Mouse (Mus musculus): ENCODE data around the gene Atn1.

The Atn1 gene

DNA sequence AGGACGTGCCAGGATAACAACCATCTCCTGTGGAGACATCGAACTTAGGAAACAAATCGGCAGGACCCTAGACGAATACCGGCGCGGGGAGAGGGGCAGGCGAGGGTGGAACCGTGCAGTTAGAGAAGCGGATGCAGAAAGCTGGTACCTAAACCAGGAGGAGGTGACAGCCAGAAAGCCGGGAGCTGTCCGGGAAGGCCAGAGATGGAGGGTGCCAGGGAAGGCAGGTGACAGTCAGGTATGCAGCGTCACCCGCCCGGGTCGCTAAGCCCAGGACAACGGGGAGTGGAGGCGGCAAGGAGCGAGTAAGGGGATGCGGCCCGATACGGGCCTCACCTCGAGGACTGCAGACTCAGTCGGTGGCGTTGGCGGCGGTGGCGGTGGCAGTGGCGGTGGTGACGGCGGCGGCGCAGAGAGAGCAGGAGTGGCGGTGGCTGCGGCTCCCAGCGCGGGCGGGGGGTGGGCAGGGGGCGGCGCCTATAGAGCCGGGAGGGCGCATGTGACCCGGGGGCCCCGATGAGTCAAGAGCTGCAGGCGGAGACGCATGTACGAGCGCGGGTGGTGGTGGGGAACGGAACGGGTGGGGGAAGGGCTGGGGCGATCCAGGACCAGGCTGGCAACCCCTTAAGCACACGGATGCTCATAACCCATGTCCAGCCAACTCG lies 12.9 kb upstream of the Atn1 start, which contains the start of gene Eno2:
Gene Eno2, minus strand, starts transcription at position 573 of the 665 bp plus-strand sequence.
- DNase-seq (ENCODE audit: extremely low read depth, insufficient read length, low spot score) = peak; percentile 58

DNA sequence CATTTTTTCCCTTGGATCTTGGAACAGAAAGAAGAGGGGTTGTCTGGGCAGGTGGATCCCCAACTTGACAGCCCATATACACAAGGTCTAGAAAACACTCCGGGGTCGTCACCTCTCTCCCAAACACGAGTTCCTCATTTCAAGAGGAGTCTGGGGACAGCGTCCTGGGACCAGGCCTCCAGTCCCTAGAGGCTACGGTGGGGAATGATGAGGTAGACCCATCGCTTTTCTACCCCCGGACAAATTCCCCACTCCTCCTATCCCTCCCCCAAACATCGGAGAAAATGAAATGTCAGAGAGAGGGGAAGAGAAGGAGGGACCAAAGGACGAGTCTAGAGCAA lies 12.3 kb upstream of the Atn1 start:
- DNase-seq (ENCODE audit: extremely low read depth, insufficient read length, low spot score) = no peak

- no peak for DNase-seq (ENCODE audit: extremely low read depth, insufficient read length, low spot score)
Observed at GRCm38 (mm10) chr6:124767920-124768703, 11.8 kb upstream of the Atn1 start.

- DNase-seq (ENCODE audit: extremely low read depth, insufficient read length, low spot score) = no peak
Observed at GRCm38 (mm10) chr6:124767536-124767919, 11.2 kb upstream of the Atn1 start.

DNA sequence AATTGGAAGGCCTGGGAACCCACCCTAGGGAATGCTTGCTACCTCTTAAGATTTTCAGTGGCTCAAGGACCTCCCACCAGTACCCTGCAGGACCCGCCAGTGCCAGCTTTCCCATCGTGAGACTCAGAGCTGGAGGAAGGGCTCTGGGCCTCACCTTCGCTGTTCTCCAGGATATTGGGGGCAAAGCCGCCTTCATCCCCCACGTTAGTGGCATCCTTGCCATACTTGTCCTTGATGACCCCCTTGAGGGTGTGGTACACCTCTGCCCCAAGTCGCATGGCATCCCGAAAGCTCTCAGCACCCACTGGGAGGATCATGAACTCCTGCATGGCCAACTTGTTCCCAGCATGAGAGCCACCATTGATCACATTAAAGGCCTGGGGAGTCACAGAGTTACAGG lies 9.6 kb upstream of the Atn1 start:
- DNase-seq (ENCODE audit: extremely low read depth, insufficient read length, low spot score) = no peak

- peak; percentile 71 for DNase-seq (ENCODE audit: extremely low read depth, insufficient read length, low spot score)
Observed at GRCm38 (mm10) chr6:124759259-124759658, 2.9 kb upstream of the Atn1 start.

- no peak for DNase-seq (ENCODE audit: extremely low read depth, insufficient read length, low spot score)
Observed at GRCm38 (mm10) chr6:124758849-124759232, 2.5 kb upstream of the Atn1 start.

GRCm38 (mm10) chr6:124757909-124758848 lies 1.9 kb upstream of the Atn1 start:
- peak; percentile 75 for DNase-seq (ENCODE audit: extremely low read depth, insufficient read length, low spot score)

DNA sequence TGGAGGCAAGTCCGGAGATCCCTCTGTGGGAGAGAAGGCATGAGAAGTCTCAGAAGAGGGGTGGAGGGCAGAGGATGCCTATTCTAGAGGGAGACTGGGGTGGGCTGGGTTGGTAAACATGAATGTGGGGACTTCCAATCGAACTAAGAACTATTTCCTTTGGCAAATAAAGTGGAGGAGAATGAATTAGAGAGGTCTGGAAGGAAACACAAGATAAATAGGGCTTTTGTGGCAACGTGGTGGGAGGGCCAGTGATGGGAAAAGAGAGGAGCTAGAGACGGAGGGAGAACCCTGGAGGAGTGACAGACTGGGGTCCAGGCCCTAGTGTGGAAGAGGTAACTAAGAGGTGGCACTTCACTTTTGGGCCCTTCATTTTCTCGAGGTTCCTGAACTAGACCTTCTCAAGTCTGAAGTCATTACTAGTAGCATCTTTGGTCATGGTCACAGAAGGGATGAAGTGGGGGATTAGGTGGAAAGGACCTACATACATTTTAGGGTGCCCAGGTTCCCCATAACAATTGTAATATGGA lies 1.1 kb upstream of the Atn1 start:
- DNase-seq (ENCODE audit: extremely low read depth, insufficient read length, low spot score) = peak; percentile 44

GRCm38 (mm10) chr6:124756652-124757350 lies 477 bp upstream of the Atn1 start:
- peak; percentile 82 for DNase-seq (ENCODE audit: extremely low read depth, insufficient read length, low spot score)

DNA sequence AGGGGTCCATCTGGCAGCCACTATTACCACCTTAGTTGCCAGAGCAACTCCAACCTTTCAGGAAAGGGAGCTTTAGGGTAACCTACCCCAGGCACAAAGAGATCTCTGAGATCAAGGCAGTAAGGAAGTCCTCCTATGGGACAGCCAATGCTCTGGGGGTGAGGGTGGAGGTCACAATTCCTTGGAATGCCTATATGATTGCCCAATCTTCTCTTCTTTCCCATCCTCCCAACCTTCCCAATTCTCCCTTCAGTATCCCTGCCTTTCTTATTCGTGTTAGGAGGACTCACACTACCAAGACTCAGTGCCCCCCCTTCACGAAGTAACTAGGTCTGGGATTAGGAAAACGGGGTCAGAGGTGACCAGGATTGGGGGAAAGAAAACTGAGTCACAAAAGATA lies 1.0 kb downstream of the Atn1 start:
- no peak for DNase-seq (ENCODE audit: extremely low read depth, insufficient read length, low spot score)

- no peak for DNase-seq (ENCODE audit: extremely low read depth, insufficient read length, low spot score)
Observed at GRCm38 (mm10) chr6:124753861-124754260, 2.5 kb downstream of the Atn1 start.

- no peak for DNase-seq (ENCODE audit: extremely low read depth, insufficient read length, low spot score)
Observed at GRCm38 (mm10) chr6:124750405-124750804, 5.9 kb downstream of the Atn1 start.

DNA sequence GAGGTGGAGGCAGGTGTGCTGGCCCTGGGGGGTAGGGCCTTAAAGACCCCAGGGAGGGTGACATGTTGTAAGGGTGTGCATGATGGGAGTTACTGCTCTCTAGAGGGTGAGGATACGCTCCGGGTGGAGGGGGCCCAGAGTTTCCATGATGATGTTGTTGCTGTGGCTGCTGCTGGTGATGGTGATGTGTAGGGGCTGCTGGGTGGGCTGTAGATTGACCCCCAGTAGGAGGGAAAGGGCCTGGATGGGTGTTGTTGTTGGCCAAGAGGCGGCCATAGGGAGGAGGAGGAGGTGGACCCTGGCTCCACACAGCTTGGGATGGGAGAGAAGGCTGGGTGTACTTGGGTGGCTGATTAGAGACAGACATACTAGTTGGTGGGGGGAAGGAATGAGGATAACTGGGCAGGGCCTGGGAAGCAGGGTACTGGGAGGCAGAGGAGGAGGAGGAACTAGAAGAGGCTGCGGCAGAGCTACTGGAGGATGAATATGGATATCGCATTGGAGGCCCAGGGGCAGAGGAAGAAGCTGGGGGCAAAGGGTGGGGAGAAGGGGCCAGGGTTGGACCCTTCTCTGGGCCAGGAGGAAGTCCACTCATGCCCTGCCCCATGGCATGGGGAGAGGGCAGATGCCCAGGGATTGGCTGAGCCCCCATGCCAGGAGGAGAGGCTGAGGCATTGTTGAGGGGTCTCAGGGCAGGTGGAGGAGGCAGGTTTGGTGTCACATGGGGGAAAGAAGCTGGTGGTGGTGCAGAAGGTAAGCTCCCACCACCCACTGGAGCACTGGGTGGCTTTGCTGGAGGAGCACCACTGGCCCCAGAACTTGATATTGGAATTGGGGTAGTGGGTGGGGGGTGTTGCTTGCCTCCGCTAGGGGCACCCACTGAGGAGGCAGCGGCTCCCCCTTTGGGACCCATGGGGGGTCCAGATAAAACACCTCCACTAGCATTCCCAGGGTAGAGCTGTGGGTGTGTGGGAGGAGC lies 9.4 kb downstream of the Atn1 start:
- DNase-seq (ENCODE audit: extremely low read depth, insufficient read length, low spot score) = no peak

DNA sequence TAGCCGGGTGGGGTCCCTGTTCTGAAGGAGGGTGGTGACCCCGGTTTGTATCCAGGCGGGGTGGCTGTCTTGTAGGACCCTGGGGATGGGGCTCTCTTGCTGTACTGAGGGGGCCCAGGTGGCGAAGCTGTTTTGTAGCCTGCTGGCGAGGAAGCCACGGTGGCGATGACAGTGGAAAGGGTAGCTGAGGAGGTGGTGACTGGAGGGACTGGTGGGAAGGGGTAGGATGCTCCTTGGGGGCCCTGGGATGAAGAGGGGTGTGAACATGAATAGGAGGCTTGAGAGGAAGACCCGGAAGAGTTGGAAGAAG lies 10.1 kb downstream of the Atn1 start:
- no peak for DNase-seq (ENCODE audit: extremely low read depth, insufficient read length, low spot score)

- DNase-seq (ENCODE audit: extremely low read depth, insufficient read length, low spot score) = peak; percentile 82
Observed at GRCm38 (mm10) chr6:124745490-124746295, 10.6 kb downstream of the Atn1 start.

- no peak for DNase-seq (ENCODE audit: extremely low read depth, insufficient read length, low spot score)
Observed at GRCm38 (mm10) chr6:124744755-124745321, 11.5 kb downstream of the Atn1 start.

DNA sequence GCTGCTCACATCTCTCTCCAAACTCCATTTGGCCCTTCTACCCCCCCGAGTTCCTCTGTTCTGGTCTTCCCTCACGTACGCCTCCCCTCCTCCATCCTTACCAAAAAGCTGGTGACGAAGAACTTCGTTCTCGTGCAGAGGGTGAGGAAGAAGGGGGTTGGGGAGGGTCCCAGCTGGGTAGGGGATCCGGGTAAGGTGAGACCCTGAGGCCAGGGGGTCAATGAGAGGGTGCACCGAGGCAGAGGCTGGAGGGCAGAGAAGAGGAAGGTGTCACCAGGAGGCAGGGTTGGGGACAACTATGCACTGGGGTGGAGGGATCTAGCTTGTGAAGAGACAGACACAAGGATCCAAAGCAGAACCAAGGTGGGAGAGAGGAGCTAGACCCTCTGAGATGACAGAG lies 12.7 kb downstream of the Atn1 start:
- DNase-seq (ENCODE audit: extremely low read depth, insufficient read length, low spot score) = no peak
